Mouse (Mus musculus) brain, embryonic 14.5 days (tissue): ENCODE data around the gene Trappc10.
A peak's percentile ranks its signal among the peaks of the same experiment; 100 is the strongest.

Experiments
- CTCF ChIP-seq: fragments of 200-500 bp; IDR thresholded peaks from 2 replicates; pipeline ENCODE4 v1.5.1; 2012; ENCODE audit warnings: inconsistent platforms, mild to moderate bottlenecking, moderate library complexity, borderline replicate concordance; ENCODE audit not compliant: insufficient read depth, insufficient read length; ENCODE audit errors: extremely low read depth
- POLR2A ChIP-seq: fragments of 200-500 bp; IDR thresholded peaks from 2 replicates; pipeline ENCODE4 v1.6.1; 2012; ENCODE audit warnings: mild to moderate bottlenecking, inconsistent platforms, borderline replicate concordance; ENCODE audit not compliant: poor library complexity, insufficient read depth, insufficient read length, severe bottlenecking; ENCODE audit errors: extremely low read depth

DNA sequence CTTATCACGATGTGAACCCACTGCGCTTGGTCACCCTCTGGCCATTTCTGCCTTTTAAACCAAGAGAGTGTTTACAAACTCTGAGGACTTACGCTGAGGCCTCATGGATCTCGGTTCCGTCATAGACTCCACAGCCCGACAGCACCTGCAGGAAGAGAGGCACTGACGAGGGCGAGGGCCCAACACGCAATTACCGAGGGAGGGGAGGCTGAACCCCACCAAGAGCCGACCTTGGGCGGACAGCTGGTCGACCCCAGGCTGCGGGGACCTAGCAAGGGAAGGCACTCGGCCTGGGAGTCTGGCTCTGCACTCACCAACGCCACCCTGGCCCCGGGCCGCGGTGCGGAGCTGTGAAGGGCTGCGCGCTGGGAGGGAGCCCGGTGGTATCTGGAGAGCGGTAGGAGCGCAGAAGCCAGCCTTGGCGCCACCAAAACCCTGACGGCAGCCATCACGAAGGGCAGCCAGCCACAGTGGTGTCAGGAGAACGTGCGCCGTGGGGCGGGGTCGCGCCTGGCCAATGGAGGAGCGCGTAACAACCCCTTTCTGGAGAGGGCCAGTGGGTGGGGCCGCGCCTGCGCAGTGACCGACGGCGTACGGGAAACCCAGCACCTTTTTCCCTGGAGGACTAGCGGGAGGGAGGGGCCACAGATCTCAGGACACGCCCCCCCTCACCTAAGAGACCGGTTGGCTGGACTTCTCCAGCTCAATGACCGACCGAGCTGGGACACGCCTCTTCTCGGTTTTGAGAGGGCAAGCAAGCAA lies 75.0 kb downstream of the Trappc10 start, which contains the start of gene D10Jhu81e:
- TF ChIP-seq CTCF: no peak
- TF ChIP-seq POLR2A: peak; percentile 43; the same call in 1 of the 2 replicates
